9 mouse cellular contexts compared by ENCODE assay signal in the genomic region with DNA sequence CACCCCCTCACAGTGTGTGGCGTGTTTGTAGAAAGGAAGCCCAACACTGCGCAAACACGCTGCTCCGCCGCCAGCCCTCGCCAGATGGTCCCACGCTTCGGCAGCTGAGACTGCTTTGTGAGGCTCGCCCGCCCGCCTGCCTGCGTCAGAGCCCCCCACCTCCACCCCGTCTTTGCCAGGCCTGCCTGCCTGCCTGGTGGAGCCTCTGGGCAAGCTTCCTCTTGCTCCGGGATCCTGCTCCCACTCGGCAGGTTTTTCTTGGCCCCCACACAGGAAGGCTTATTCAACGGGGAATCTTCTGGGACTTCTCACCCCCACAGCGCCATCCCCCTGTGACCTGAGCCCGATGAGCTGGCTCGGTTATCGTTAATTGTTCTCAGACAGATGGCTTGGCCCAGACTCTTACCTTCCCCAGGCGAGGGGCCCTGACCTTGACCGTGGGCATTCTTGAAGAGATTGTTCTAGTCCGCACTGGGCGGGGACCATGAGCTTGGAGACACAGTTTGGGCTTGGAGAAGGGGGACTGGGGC. TPM values are rescaled to one million over a fixed set of nuclear protein-coding genes. Genes with fewer than 3 reads are reported as not detected.
A peak's percentile ranks its signal among the peaks of the same experiment; 100 is the strongest.
DNase-seq lines count a peak whose midpoint lies in the region; ATAC-seq lines count a peak whose summit lies in the region.
"Had no signal": no experiment of that assay in that cellular context is flagged by ENCODE, and none has a peak within 500 bp of the region (broad histone marks: within the 10 kb centered on the region; RNA-seq: fewer than 3 reads in every experiment).

No protein-coding gene starts in this region.

- peak; percentile 73 for DNase-seq in adrenal gland, postnatal 14 days
- DNase-seq in cerebellum, postnatal 25 days, result peak; percentile 90
- peak; percentile 80 to 81 for DNase-seq in frontal cortex, postnatal 14 days (ENCODE audit: low spot score in 2 of 2)
- DNase-seq in hindbrain, embryonic 10.5 days (ENCODE audit: low spot score), result peak; percentile 83
- DNase-seq in layer of hippocampus, postnatal 36 days, result peak; percentile 93 to 94
- DNase-seq in lung, postnatal 4 days, result peak; percentile 61 to 72
- peak; percentile 83 for DNase-seq in right cerebral cortex, postnatal 4 days

- no peaks in the 10 kb centered on the region for H3K9me3 ChIP-seq in hindbrain, embryonic 10.5 days

- H3K36me3 ChIP-seq in hindbrain, embryonic 10.5 days, result no peaks in the 10 kb centered on the region

- peaks cover 35% of the 10 kb centered on the region for H3K27me3 ChIP-seq in hindbrain, embryonic 10.5 days (ENCODE audit: insufficient read depth, poor library complexity, severe bottlenecking)

- no peak for ATAC-seq in megakaryocyte-erythroid progenitor cell, adult 5-6 weeks (replicated peaks; ENCODE audit: low FRiP score, low TSS enrichment, poor library complexity, severe bottlenecking)

- H3K4me3 ChIP-seq in hindbrain, embryonic 10.5 days, result peak overlapping the region; percentile 35
- H3K4me3 ChIP-seq: erythroblast, embryonic 14.5 days had no signal

- peak overlapping the region; percentile 88 for H3K27ac ChIP-seq in hindbrain, embryonic 10.5 days

- 6% methylated on average over 24 of the region's 24 CpGs for WGBS in hindbrain, embryonic 10.5 days

- H3K4me1 ChIP-seq in hindbrain, embryonic 10.5 days (replicated peaks), result peaks cover 32% of the 10 kb centered on the region

RNA-seq across cellular contexts. Expression of a gene that starts 37.0 kb away (rescaled TPM):
- 165 and 192 TPM in 2 replicates for total RNA-seq in adrenal gland, postnatal 14 days (2021)
- polyA plus RNA-seq in hindbrain, embryonic 10.5 days (2016; fragmentation: Nextera tagmentation; extraction: Ambion mirVana), result 18.1 and 19.7 TPM in 2 replicates
- 100 to 1,000 TPM; 266 to 300 TPM for total RNA-seq in layer of hippocampus, postnatal 36 days (2021)
- total RNA-seq in megakaryocyte-erythroid progenitor cell, adult 5-6 weeks (2014; fragmentation: Nextera tagmentation), result 48.7 and 54.4 TPM in 2 replicates
- 4.8 and 6.7 TPM in 2 replicates for total RNA-seq in megakaryocyte-erythroid progenitor cell, adult 5-6 weeks (2017)
